Mouse (Mus musculus) cerebellum, postnatal 10 days (tissue): ENCODE measurements around the gene Gm20388.
A peak's percentile ranks its signal among the peaks of the same experiment; 100 is the strongest.
"Not testable (repeated sequence)": the region's sequence is repeated elsewhere in the genome, so short reads cannot be mapped to it uniquely, and the experiment has no call there.

Experiments
- DNase-seq, 2 experiments: peaks; one replicate each; pipeline ENCODE4 v3.0.0; 2021; ENCODE audit warnings: mixed read lengths in 2 of 2

The Gm20388 gene

DNA sequence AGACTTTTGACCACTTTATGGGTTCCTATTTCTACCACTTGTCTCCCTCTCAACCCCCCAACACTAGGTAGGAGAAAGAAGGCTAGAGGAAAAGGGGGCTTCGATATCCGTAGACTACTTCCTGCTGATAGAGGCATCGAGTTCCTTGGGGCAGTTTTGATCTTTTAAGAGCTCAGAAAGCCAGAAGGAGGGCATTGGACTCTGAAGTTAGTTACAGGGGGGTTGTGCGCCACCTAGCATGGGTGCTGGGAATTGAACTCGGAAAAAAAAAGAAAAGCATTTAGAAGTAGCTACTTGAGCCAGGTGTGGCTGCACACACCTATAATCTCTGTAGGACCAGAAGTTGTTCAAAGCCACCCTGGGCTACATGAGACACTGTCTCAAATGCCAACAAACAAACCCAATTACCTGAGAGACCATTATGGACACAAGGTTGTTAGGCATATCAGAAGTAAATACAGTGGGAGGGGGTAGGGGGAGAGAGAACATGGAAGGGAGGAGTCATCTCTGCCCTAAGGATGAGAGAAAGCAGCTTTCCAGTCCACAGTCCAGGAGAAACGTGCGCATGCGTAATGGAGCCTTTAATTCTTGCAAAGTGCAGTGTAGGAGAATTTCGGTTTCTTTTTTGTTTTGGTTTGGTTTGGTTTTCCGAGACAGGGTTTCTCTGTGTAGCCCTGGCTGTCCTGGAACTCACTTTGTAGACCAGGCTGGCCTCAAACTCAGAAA lies 4039.6 kb downstream of the Gm20388 start:
- DNase-seq = peak; percentile 69 to 70

DNA sequence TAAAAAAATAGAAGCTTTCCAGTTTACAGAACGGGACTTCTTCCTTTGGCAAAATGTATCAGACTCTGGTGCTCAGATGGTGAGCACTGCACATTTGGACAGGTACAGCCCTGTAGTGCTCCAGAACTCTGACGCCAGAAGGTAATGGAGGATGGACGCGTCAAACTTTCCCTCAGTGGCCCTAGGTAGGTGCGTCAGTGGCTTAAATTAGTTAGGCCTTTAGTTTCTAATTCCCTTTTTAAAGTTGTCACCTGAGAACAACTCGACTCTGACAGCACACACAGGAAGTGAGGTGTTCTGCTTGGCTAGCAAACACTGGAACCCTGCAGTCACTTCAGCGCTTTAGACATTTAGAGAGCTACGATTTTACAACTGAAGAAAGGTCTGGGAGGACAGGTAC lies 4043.0 kb downstream of the Gm20388 start:
- DNase-seq = no peak

DNA sequence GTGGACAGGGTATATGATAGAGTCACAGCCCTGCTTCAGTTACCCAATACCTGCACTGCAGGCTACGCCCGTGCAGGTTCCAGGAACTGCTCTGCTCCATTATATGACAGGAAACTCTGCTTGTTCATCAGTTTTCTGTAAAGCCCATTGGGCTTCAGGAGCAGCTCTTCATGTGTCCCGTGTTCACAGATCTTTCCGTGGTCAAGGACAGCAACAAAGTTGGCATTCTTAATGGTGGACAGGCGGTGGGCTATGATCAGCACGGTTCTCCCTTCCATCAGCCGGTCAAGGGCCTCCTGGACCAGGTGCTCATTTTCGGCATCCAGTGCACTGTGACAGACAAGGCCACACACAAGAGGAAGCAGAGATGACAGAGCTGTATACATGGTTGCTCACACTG lies 4043.6 kb downstream of the Gm20388 start:
- no peak for DNase-seq

DNA sequence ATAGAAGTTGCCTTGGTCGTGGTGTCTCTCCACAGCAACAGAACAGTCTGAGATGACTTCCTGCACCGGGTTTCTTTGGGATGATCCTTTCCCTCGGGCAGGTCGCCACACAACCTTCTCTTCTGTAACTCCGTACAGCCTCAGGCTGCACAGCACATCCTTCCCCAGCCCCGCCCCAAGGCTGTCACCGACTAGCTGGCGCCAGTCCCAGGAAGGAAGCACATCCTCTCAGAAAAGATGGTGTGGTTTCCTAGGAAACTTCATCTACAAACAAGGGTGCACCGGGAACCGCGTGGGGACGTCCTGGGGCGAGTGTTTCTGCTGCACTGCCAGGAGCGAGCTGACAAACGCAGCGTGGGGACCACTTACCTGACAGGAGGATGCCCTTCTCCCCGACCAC lies 4047.5 kb downstream of the Gm20388 start:
- DNase-seq = no peak

DNA sequence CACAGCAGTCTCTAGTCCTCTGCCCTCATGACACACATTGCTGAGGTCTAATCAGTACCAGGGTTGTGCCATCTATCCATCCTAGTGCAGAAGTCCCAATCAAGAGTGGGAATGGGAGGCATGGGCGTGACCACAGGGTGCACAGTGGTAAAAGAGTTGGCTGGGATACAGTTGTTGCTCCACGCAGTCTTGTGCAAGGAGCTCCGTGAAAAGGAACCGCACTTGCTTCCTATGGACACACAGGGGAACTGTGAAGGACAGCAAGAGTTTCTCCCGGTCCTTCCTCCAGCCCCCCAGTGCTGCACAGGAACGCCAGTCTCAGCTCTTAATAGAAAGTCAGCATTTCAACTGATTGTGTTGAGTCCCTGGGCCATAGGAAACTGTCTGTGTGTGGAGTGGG lies 4048.8 kb downstream of the Gm20388 start:
- no peak for DNase-seq

DNA sequence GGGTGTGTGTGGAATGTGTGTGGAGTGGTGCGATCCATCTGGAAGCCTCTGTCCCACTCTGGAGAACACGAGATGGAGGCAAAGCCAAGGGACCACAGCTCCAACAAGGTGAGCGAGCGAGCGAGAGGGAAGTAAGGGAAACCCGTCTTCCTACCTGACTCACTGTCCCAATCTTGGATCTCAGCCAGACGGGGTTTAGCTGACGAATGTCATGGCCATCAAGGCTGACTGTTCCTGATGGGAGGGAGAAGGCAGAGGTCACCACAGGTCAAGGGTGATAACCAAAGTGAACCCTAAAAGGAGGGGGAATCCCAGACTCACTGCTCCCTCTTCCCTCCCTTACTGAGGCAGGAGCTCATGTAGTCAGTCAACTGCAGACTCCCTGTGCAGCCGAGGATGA lies 4049.4 kb downstream of the Gm20388 start:
- DNase-seq = no peak

DNA sequence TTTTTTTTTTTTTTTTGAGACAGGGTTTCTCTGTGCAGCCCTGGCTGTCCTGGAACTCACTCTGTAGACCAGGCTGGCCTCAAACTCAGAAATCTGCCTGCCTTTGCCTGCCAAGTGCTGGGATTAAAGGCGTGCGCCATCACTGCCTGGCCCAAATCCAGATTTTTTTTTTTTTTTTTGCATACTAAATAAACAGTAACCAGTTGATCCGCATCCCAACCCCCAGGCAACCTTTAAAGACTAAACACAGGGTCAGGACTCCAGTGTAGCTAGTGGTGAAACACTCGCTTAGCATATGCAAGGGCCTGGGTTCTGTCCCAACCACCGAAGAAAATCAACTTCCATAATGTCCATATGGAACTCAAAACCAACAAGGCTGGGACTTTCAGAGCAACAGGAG lies 4049.9 kb downstream of the Gm20388 start:
- not testable (repeated sequence) for DNase-seq

DNA sequence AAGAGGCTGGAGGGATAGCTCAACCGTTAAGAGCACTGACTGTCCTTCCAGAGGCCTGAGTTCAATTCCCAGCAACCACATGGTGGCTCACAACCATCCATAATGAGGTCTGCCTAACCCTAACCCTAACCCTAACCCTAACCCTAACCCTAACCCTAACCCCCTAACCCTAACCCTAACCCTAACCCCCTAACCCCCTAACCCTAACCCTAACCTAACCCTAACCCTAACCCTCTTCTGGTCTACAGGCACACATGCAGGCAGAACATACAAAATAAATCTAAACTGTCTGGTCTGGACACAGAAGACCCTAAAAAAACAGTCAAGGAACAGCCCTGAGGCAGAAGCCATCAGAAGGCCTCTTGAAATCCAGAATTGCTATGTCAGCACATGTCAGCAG lies 4050.7 kb downstream of the Gm20388 start:
- DNase-seq = no peak

DNA sequence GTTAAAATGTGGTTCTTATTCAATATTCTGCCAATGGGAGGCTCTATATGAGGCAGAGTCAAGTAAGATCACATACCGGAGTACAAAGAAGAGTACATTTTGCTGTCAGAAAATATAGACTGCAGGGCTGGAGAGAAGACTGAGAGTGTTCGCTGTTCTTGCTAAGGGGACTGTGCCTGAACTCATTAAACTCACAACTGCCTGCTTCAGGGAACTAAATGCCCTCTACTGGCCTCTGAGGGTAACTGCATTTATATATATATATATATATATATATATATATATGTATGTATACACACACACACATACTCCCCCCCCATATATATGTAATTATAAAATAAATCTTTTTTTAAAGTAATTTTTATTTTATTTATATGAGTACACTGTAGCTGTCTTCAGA lies 4056.3 kb downstream of the Gm20388 start:
- DNase-seq = no peak

DNA sequence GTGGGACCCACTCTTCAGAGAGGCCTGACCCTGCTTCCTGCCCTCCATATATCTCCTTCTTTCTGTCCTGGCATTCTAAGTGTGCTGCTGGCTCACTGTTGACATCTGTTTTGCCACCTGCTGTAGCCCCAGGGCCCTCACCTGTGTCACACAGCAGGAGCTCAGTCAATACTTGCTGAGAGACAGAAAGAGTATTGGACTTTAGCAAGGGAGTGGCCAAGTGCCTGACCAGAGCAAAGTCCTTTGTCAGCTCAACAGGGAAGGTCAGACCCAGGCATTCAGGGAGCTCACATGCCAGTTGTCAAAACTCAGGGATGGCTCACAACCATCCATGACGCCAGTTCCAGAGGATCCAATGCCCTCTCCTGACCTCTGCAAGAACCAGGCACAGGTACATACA lies 4062.9 kb downstream of the Gm20388 start:
- DNase-seq = no peak

DNA sequence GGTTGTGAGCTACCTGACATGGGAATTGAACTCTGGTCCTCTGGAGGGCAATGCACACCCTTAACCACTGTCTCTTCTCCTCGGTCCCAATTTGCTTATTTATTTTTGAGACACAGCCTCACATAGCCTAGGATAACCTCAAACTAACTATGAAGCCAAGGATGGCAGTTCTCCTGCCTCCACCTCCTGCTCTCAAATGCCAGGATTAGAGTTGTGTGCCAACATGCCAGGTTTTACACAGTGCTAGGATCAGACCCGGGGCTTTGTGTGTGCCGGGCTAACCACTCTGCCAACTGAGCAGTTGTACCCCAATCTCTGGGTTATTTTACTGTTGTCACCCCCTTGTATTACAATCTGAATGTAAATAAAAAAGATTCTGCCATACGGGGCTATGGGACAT lies 4066.9 kb downstream of the Gm20388 start:
- DNase-seq = peak; percentile 38 to 42

DNA sequence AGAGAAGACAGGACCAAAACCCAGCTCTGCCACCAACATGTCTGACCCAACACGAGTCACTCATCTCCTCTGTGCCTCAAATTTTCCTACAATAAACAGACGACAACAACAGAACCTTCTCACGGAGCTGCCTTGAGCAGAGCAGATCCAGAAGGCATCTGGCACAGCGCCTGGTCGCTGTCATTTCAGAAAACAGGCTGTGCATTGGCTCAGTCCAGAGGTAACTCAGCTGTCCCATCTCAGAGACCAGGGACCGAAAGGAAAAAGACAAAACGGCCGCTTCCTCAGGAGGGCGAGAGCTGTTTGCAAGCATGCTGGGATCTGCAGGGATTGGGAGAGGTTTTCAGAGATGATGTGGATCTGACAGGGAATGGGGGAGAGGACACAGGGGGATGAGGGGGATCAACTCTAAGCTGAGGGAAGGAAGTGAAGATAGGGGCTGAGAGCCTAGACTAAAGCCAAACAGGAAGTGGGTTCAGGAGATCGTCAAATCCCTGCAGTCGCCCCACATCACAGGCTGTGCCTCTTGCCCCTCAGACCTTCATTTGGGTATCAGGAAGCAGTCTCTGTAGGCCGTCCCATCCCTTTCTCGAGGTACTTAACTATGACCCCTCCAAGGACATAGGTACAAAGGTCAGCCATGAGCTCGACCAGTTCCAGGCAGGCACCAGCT lies 4067.7 kb downstream of the Gm20388 start:
- DNase-seq = peak; percentile 76 to 77

DNA sequence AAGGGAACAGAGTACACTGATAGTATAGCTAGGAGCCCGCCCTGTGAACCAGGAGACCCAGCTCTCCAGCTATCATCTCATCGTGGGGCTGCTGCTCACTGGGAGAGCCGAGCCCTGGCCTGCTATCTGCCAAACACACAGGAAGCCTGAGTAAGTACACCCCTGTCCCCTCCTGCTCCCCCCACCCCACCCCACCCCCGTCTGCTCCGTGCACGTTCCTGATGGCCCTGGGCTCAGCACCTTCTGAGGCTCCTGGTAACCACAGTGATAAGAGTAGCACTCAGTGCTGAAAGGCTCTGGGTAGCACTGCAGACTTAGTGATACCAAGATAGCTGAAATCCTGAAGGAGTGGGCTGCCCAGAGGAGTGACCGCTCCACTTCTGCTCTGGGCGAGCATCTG lies 4068.3 kb downstream of the Gm20388 start:
- no peak for DNase-seq

DNA sequence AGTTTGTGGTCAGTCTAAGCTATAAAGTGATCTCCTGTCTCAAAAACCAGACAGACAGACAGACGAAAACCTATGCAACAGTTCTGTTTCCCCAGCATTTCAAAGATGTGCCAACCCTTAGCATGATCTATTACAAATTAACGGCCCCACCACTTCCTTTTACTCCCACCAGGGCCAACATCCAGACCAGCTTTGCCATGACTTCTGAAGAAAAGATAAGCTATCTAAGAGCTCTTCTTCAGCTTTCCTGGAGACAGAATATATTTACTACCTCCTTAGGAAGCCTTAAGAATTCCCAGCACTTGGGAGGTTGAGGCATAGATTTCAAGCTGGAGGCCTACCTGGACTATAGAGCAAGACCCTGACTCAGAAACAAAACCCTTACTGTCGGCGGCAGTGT lies 4069.6 kb downstream of the Gm20388 start:
- no peak for DNase-seq

DNA sequence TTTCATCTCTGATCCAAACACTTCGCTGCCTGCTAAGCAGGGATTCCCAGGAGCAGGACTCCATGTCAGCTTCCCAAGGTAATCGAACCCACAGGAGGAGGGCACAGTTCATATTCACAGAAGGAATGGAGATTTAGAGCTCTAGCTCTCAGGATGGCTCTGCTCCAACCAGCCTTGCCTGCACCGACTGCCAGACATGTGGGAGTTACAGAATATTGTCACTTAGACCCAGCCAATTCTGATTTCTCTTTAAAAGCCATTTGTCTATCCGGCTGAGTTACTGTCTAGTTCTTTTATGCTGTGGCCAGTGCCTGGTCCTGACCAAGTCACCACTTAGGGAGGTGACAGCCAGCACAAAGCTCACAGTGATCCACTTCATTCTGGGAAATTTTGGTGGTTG lies 4071.0 kb downstream of the Gm20388 start:
- DNase-seq = peak; percentile 45

DNA sequence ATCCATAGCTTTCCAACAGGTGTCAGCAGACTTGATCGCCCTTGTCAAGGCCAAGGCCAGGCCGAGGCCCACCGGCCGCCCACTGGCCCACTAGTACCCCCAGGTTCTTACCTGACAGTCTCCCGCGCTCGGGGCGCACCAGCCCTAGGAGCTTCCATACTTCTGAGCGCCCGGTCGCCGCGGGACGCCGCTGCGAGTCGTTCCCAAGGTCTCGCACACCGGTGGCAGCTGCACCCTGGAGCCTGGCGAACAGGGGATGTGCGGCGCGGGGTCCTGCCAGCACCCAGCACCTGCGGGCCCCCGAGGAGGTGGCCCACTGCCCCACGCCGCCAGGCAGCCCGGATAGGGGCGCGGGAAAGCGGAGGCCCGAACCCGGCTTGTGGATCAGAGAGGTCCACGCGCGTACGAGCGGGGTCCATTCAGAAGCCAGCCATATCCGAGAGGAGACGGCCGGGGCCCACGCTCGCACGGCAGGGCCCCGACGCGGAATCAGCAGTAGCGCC lies 4071.7 kb downstream of the Gm20388 start:
- peak; percentile 51 to 63 for DNase-seq

DNA sequence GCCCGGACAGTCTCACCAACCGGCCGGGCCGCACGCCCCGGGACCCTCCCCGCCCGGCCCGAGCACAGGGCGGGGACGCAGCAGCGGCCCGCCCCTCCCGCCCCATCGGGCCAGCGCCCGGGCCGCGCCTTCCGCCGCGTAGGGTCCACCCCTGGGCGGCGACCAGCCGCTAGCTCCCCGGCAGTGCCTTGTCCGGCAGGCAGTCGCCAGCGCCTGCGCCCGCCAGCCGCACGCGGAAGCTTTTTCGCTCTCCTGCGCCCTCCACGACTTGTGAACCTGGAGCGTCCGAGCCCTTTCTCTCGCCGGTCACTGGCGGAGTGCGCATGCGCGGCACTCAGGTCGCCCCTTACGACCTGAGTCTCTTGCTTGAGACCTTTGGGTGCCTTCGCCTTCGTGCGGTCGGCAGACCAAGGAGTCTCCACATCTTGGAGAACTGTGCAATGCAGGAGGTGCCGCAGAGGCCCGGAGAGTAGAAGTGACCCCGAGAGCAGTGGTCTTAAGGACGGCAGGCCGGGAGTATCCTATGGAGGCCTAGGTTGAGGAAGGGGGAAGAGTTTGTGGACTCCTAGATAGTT lies 4072.3 kb downstream of the Gm20388 start, which contains the start of gene Abcb10:
Abcb10 (minus strand) TSS at position 297 of the 575 bp plus-strand sequence.
- peak; percentile 92 to 93 for DNase-seq

DNA sequence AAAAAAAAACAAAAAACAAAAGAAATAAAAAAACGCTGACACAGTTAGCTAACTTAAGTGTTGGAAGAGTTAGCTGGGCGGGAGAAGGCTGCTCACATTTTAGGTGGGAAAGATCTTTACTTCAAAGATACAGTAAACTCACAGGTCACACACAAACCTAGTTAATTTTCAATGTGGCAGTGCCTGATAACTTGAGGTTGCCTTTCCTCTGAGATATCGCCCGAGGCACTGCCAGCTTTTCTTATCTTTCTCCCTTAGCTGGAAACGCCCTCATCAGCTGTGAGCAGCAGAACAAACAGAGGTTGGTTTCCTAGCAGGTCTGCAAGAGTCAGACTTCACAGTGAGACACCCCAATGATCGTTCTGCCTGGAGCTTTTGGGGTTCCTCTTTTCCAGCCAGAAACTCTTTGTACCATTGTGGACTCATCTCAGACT lies 4078.0 kb downstream of the Gm20388 start:
- no peak for DNase-seq

DNA sequence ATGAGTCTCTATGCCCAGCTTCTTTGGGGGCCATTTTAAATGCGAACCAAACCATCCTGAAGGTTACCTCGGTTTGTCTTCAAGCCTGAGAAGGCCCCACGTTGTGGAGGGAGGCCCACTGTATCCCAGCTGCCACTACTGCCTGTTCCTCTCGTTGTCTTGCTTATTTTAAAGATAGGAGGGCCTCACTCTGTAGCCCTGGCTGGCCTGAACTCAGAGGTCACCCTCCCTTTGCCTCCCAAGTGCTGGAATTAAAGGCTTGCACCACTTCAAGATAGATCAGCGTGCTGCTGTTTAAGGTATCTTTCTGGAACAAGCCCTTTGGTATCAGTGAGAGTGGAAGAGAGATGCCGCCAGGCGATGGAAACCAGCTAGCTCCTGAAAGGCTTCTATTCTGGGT lies 4078.5 kb downstream of the Gm20388 start:
- DNase-seq = no peak

DNA sequence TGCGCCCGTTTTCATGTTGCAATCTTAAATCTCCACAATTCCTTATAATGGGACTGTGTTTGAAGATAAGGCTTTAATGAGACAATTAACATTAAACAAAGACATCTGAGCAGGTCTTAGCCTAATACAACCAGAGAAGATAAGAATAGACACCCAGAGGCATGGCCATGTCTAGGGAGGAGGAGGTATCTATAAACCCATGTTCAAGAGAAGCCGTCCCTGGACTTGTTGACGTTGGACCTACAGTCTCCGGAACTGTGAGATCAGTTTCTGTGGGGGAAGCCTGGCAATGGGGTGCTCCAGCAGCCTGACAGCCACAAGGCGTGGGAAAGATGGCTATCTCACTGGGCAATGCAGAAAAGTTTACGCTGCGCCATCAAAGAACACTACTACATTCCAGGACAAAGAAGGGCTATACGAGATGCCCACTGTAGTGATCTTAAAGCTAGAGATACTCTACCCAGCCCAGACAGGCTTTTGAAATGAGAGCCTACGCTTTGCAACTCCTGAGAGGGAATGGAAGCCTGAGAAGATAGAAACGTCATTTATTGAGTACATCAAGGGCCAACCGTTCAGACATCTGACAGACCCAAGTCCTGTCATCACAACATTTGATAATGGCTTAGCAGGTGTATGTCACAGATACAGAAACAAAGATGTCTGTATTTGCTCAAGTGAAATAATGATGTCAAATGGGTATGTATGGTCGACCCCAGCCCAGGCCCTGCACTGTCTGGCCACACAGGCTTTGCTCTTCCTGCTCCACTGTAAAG lies 4079.8 kb downstream of the Gm20388 start:
- DNase-seq = no peak

DNA sequence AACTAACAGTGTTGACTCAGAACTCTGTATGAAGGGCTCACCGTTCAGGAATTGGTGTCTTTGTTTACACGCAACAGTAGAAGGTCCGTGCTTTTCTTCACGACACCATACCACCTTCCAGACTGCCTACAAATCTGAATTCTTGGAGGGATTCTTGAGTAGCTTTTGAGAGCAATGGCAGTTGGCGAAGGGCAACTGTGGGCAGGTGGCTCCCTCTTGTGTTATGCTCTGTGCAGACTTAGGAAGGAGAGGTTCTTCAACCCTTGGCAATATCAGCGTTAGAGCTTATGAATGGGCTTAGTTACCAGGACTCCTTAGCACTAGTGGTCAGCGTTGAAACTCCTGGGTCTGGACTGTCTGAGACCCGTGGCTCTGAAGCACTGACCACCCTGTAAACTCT lies 4081.9 kb downstream of the Gm20388 start:
- peak; percentile 25 to 33 for DNase-seq

DNA sequence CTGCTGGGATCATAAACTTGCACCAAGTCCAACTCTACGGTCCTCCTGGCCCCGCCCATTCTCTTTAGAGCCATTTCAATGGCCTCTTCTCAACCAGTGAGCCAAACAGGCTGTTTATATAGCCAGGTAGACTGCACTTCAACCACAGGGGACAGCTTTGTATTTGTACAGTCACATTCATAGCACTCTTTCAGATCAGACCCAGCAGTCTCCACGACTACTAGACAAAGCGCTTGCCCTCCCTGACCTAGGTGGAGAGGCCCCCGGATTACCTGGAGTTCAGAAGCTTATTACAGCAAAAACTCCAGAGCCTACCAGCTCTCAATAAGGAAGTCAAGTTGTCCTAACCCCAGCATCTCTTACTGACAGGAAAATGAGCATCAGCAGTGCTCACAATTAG lies 4083.0 kb downstream of the Gm20388 start:
- DNase-seq = no peak

DNA sequence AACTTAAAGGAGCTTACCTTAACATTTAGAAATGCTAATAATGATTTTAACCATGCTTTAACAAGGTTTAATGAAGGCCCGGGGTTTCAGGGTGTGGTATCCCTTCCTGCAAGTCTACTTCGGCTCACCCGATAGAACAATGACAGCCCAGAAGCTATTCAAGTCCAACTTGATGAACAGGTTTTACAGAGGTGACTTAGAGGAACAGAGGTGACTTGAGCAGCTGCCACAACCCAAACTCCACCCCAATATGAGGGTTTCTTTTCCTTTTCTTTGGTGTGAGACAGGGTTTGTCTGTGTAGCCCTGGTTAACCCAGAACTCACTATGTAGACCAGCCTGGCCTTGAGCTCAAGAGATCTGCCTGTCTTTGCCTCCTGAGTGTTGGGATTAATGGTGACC lies 4083.4 kb downstream of the Gm20388 start:
- no peak for DNase-seq
